Mouse (Mus musculus) right cerebral cortex, adult 18-20 months (tissue): ENCODE measurements around the gene Fthl17e.
"Not testable (repeated sequence)": the region's sequence is repeated elsewhere in the genome, so short reads cannot be mapped to it uniquely, and the experiment has no call there.

Experiments used
- DNase-seq: peaks from one replicate; pipeline ENCODE4 v3.0.0; 2022; ENCODE audit warnings: mixed read lengths

Fthl17e gene

GRCm38 (mm10) chrX:9033193-9033592, at the start of gene Fthl17e:
Gene Fthl17e, plus strand, starts transcription at chrX:9033493.
- not testable (repeated sequence) for DNase-seq

GRCm38 (mm10) chrX:8986655-8987054, 46.6 kb upstream of the Fthl17e start, which contains the start of gene Fthl17d:
Gene Fthl17d, minus strand, starts transcription at chrX:8986755.
- DNase-seq, result not testable (repeated sequence)

- DNase-seq, result no peak
Observed at GRCm38 (mm10) chrX:9016079-9016478, 17.2 kb upstream of the Fthl17e start.

GRCm38 (mm10) chrX:9019481-9019880, 13.8 kb upstream of the Fthl17e start:
- DNase-seq, result no peak

GRCm38 (mm10) chrX:9041611-9042010, 8.3 kb downstream of the Fthl17e start:
- peak; percentile 3 for DNase-seq

- DNase-seq, result peak; percentile 68
Observed at GRCm38 (mm10) chrX:9060952-9061351, 27.7 kb downstream of the Fthl17e start.

GRCm38 (mm10) chrX:9062101-9062500, 28.8 kb downstream of the Fthl17e start:
- no peak for DNase-seq

GRCm38 (mm10) chrX:9062715-9063114, 29.4 kb downstream of the Fthl17e start, which contains the start of gene Fthl17f:
Gene Fthl17f, plus strand, starts transcription at chrX:9063015.
- DNase-seq, result not testable (repeated sequence)

- DNase-seq, result peak; percentile 74
Observed at GRCm38 (mm10) chrX:9077699-9078098, 44.4 kb downstream of the Fthl17e start.
